Mouse (Mus musculus) cerebellum, adult 2 months (tissue): Measurements from ENCODE around the gene AI854703.

Experiments
- CTCF ChIP-seq: fragments of 200-500 bp; IDR thresholded peaks from 2 replicates; pipeline ENCODE4 v1.5.1; 2011; ENCODE audit warnings: low read depth, mild to moderate bottlenecking, control low read depth, low read length, moderate library complexity, borderline replicate concordance; ENCODE audit not compliant: insufficient read depth
- POLR2A ChIP-seq: fragments of 200-500 bp; IDR thresholded peaks from 2 replicates; pipeline ENCODE4 v1.6.1; 2011; ENCODE audit warnings: low read length, control low read depth, borderline replicate concordance; ENCODE audit not compliant: insufficient read depth

GRCm38 (mm10) chr6:48646309-48646690, 19.7 kb downstream of the AI854703 start:
- TF ChIP-seq POLR2A: no peak
- TF ChIP-seq CTCF: no peak
